Mouse (Mus musculus) liver, adult 2 months (tissue): Measurements from ENCODE around the gene Usp24.

ENCODE experiments used
- CTCF ChIP-seq: fragments of 200-500 bp; IDR thresholded peaks from 2 replicates; pipeline ENCODE4 v1.5.1; 2011; ENCODE audit warnings: low read depth, low read length, control low read depth
- POLR2A ChIP-seq: fragments of 200-500 bp; IDR thresholded peaks from 2 replicates; pipeline ENCODE4 v1.6.1; 2011; ENCODE audit warnings: low read length, control low read depth; ENCODE audit not compliant: insufficient read depth; ENCODE audit errors: extremely low read depth

GRCm38 (mm10) chr4:106437207-106437606, 121.2 kb downstream of the Usp24 start:
- TF ChIP-seq POLR2A (no peak), CTCF (no peak)
